Mouse (Mus musculus): ENCODE data around the gene Rubcnl. TPM values are rescaled to one million over a fixed set of nuclear protein-coding genes. Genes with fewer than 3 reads are reported as not detected.

Rubcnl gene
- polyA plus RNA-seq, 1 experiment = 0.64 TPM

GRCm38 (mm10) chr14:74981016-74981415 is 34.8 kb upstream of the Rubcnl start:
- no peak overlapping the region for H3K4me2 ChIP-seq (ENCODE audit: low read depth)
- H3K79me2 ChIP-seq (ENCODE audit: control insufficient read depth, insufficient read depth) = no peaks in the 10 kb centered on the region
- H3ac ChIP-seq (ENCODE audit: control insufficient read depth, insufficient read length) = no peak overlapping the region
- H3K27me3 ChIP-seq (ENCODE audit: control insufficient read depth, insufficient read depth, insufficient read length) = no peaks in the 10 kb centered on the region
- H3K4me3 ChIP-seq = no peak overlapping the region
- no peak for TF ChIP-seq POLR2A (IDR thresholded peaks at IDR 0.05; ENCODE audit: insufficient read length, low read depth)
- no peak for TF ChIP-seq CEBPB (IDR thresholded peaks at IDR 0.05; ENCODE audit: insufficient read depth, poor library complexity, severe bottlenecking)
- no peak for TF ChIP-seq TCF3 (IDR thresholded peaks at IDR 0.05; ENCODE audit: insufficient read length, low read depth)
- H3K36me3 ChIP-seq (ENCODE audit: control insufficient read depth, insufficient read depth) = no peaks in the 10 kb centered on the region

- TF ChIP-seq TCF12 (IDR thresholded peaks at IDR 0.05; ENCODE audit: insufficient read depth, poor library complexity, severe bottlenecking) (no peak), CEBPB (IDR thresholded peaks at IDR 0.05; ENCODE audit: insufficient read depth, poor library complexity, severe bottlenecking) (peak; percentile 64; the same call in 1 of the 2 replicates)
- H3K79me2 ChIP-seq (ENCODE audit: control insufficient read depth, insufficient read depth) = no peaks in the 10 kb centered on the region
- no peak overlapping the region for H3K4me2 ChIP-seq (ENCODE audit: low read depth)
- H3ac ChIP-seq (ENCODE audit: control insufficient read depth, insufficient read length) = no peak overlapping the region
- no peaks in the 10 kb centered on the region for H3K36me3 ChIP-seq (ENCODE audit: control insufficient read depth, insufficient read depth)
- H3K27me3 ChIP-seq (ENCODE audit: control insufficient read depth, insufficient read depth, insufficient read length) = no peaks in the 10 kb centered on the region
- no peak overlapping the region for H3K4me3 ChIP-seq
These were observed 32.7 kb upstream of the Rubcnl start for GRCm38 (mm10) chr14:74983079-74983478.

- Histone ChIP-seq H3K36me3 (ENCODE audit: control insufficient read depth, insufficient read depth) (no peaks in the 10 kb centered on the region), H3ac (ENCODE audit: control insufficient read depth, insufficient read length) (no peak overlapping the region), H3K27me3 (ENCODE audit: control insufficient read depth, insufficient read depth, insufficient read length) (no peaks in the 10 kb centered on the region), H3K79me2 (ENCODE audit: control insufficient read depth, insufficient read depth) (no peaks in the 10 kb centered on the region), H3K4me3 (no peak overlapping the region), H3K4me2 (ENCODE audit: low read depth) (no peak overlapping the region)
- TF ChIP-seq USF1 (IDR thresholded peaks at IDR 0.05; ENCODE audit: low read depth) (no peak), REST (IDR thresholded peaks at IDR 0.05; ENCODE audit: insufficient read depth, insufficient read length) (no peak), MYOG (IDR thresholded peaks at IDR 0.05; ENCODE audit: control insufficient read depth in 1 of 3, insufficient read depth in 1 of 3, insufficient read length in 2 of 3, low read depth in 2 of 3) (no peak), MAX (IDR thresholded peaks at IDR 0.05; ENCODE audit: low read depth) (no peak), POLR2A (IDR thresholded peaks at IDR 0.05; ENCODE audit: insufficient read length, low read depth) (no peak), MYOD1 (IDR thresholded peaks at IDR 0.05; ENCODE audit: control insufficient read depth in 1 of 3, insufficient read length in 2 of 3, low read depth in 2 of 3) (no peak), CEBPB (IDR thresholded peaks at IDR 0.05; ENCODE audit: insufficient read depth, poor library complexity, severe bottlenecking) (no peak), POLR2AphosphoS2 (IDR thresholded peaks at IDR 0.05; ENCODE audit: insufficient read length, low read depth) (no peak), SRF (IDR thresholded peaks at IDR 0.05; ENCODE audit: control insufficient read depth, insufficient read length, low read depth) (no peak), TCF3 (IDR thresholded peaks at IDR 0.05; ENCODE audit: insufficient read length, low read depth) (no peak), TCF12 (IDR thresholded peaks at IDR 0.05; ENCODE audit: insufficient read depth, poor library complexity, severe bottlenecking) (no peak), E2F4 (IDR thresholded peaks at IDR 0.05; ENCODE audit: insufficient read depth) (no peak)
These were observed 30.9 kb upstream of the Rubcnl start for GRCm38 (mm10) chr14:74984817-74985391.

- Histone ChIP-seq H3K4me3 (no peak overlapping the region), H3K36me3 (ENCODE audit: control insufficient read depth, insufficient read depth) (no peaks in the 10 kb centered on the region), H3K27me3 (ENCODE audit: control insufficient read depth, insufficient read depth, insufficient read length) (no peaks in the 10 kb centered on the region), H3K79me2 (ENCODE audit: control insufficient read depth, insufficient read depth) (no peaks in the 10 kb centered on the region), H3ac (ENCODE audit: control insufficient read depth, insufficient read length) (no peak overlapping the region), H3K4me2 (ENCODE audit: low read depth) (no peak overlapping the region)
- no peak for TF ChIP-seq TCF12 (IDR thresholded peaks at IDR 0.05; ENCODE audit: insufficient read depth, poor library complexity, severe bottlenecking)
- no peak for TF ChIP-seq TCF3 (IDR thresholded peaks at IDR 0.05; ENCODE audit: insufficient read length, low read depth)
- TF ChIP-seq SRF (IDR thresholded peaks at IDR 0.05; ENCODE audit: control insufficient read depth, insufficient read length, low read depth) = no peak
- no peak for TF ChIP-seq CEBPB (IDR thresholded peaks at IDR 0.05; ENCODE audit: insufficient read depth, poor library complexity, severe bottlenecking)
- no peak for TF ChIP-seq E2F4 (IDR thresholded peaks at IDR 0.05; ENCODE audit: insufficient read depth)
- TF ChIP-seq MYOD1 (IDR thresholded peaks at IDR 0.05; ENCODE audit: control insufficient read depth in 1 of 3, insufficient read length in 2 of 3, low read depth in 2 of 3) = no peak
- TF ChIP-seq MYOG (IDR thresholded peaks at IDR 0.05; ENCODE audit: control insufficient read depth in 1 of 3, insufficient read depth in 1 of 3, insufficient read length in 2 of 3, low read depth in 2 of 3) = no peak
- TF ChIP-seq USF1 (IDR thresholded peaks at IDR 0.05; ENCODE audit: low read depth) = no peak
- TF ChIP-seq POLR2A (IDR thresholded peaks at IDR 0.05; ENCODE audit: insufficient read length, low read depth) = no peak
- no peak for TF ChIP-seq MAX (IDR thresholded peaks at IDR 0.05; ENCODE audit: low read depth)
- no peak for TF ChIP-seq REST (IDR thresholded peaks at IDR 0.05; ENCODE audit: insufficient read depth, insufficient read length)
- TF ChIP-seq POLR2AphosphoS2 (IDR thresholded peaks at IDR 0.05; ENCODE audit: insufficient read length, low read depth) = no peak
These were observed 30.2 kb upstream of the Rubcnl start for GRCm38 (mm10) chr14:74985658-74986057.

- no peaks in the 10 kb centered on the region for H3K79me2 ChIP-seq (ENCODE audit: control insufficient read depth, insufficient read depth)
- no peak overlapping the region for H3K4me2 ChIP-seq (ENCODE audit: low read depth)
- no peaks in the 10 kb centered on the region for H3K36me3 ChIP-seq (ENCODE audit: control insufficient read depth, insufficient read depth)
- TF ChIP-seq SRF (IDR thresholded peaks at IDR 0.05; ENCODE audit: control insufficient read depth, insufficient read length, low read depth) (no peak), MYOD1 (IDR thresholded peaks at IDR 0.05; ENCODE audit: control insufficient read depth in 1 of 3, insufficient read length in 2 of 3, low read depth in 2 of 3) (no peak), TCF3 (IDR thresholded peaks at IDR 0.05; ENCODE audit: insufficient read length, low read depth) (no peak), MAX (IDR thresholded peaks at IDR 0.05; ENCODE audit: low read depth) (no peak), E2F4 (IDR thresholded peaks at IDR 0.05; ENCODE audit: insufficient read depth) (no peak), POLR2A (IDR thresholded peaks at IDR 0.05; ENCODE audit: insufficient read length, low read depth) (no peak), CEBPB (IDR thresholded peaks at IDR 0.05; ENCODE audit: insufficient read depth, poor library complexity, severe bottlenecking) (no peak), REST (IDR thresholded peaks at IDR 0.05; ENCODE audit: insufficient read depth, insufficient read length) (no peak), TCF12 (IDR thresholded peaks at IDR 0.05; ENCODE audit: insufficient read depth, poor library complexity, severe bottlenecking) (no peak), USF1 (IDR thresholded peaks at IDR 0.05; ENCODE audit: low read depth) (no peak), MYOG (IDR thresholded peaks at IDR 0.05; ENCODE audit: control insufficient read depth in 1 of 3, insufficient read depth in 1 of 3, insufficient read length in 2 of 3, low read depth in 2 of 3) (no peak), POLR2AphosphoS2 (IDR thresholded peaks at IDR 0.05; ENCODE audit: insufficient read length, low read depth) (no peak)
- H3K27me3 ChIP-seq (ENCODE audit: control insufficient read depth, insufficient read depth, insufficient read length) = no peaks in the 10 kb centered on the region
- H3ac ChIP-seq (ENCODE audit: control insufficient read depth, insufficient read length) = no peak overlapping the region
- no peak overlapping the region for H3K4me3 ChIP-seq
These were observed 29.3 kb upstream of the Rubcnl start for GRCm38 (mm10) chr14:74986527-74986926.
